ENCODE assay signal across 8 mouse cellular contexts in the genomic region with DNA sequence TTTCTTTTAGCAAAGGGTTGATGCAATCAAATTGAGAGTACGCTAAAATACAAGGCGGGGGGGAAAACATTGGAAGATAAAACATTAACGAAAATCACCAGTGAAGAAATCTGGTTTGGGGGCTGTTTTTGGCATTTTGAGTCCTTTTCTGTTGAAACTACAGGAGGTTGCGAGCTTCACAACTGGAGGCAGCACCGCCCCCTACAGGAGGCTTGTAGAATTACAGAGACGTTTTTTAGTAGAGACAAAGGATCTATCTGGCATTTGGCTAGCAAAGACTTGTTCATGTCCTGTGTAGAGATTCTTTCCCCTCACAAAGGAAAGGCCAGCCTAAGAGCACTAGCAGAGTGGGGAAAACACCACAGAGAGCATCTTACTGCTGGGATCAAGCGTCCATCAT.
A peak's percentile ranks its signal among the peaks of the same experiment; 100 is the strongest.
DNase-seq lines count a peak whose midpoint lies in the region; ATAC-seq lines count a peak whose summit lies in the region.

No protein-coding gene starts in this region.

- DNase-seq in cerebellum, adult 11 months = peak; percentile 7
- peak; percentile 30 for DNase-seq in right cerebral cortex, adult 18-20 months
- no peak for DNase-seq in right cerebral cortex, postnatal 36 days (ENCODE audit: low spot score in 2 of 2)
- peak; percentile 65 for DNase-seq in embryo, embryonic 11.5 days (ENCODE audit: low read depth, low spot score)
- DNase-seq in layer of hippocampus, adult 11-12 months (ENCODE audit: low spot score) = peak; percentile 57
- DNase-seq in lung, postnatal 10 days = peak; percentile 80
- peak; percentile 48 for DNase-seq in thymus, postnatal 14 days

- ATAC-seq in cerebellum, adult (ENCODE audit: insufficient number of reproducible peaks, low FRiP score, low TSS enrichment) = no peak

Comparison
In these comparisons a context has a peak if more than half of its experiments do, and no peak if none do; other contexts are left out.
1. DNase-seq: peak in cerebellum, adult 11 months (single experiment), right cerebral cortex, adult 18-20 months (single experiment), embryo, embryonic 11.5 days (single experiment), layer of hippocampus, adult 11-12 months (single experiment), lung, postnatal 10 days (single experiment) and thymus, postnatal 14 days (single experiment); none in right cerebral cortex, postnatal 36 days (0 of 2).